Mouse (Mus musculus): ENCODE results near the gene Lrrc14b. TPM values are rescaled to one million over a fixed set of nuclear protein-coding genes. Genes with fewer than 3 reads are reported as not detected.

Gene Lrrc14b
- total and polyA plus RNA-seq, 3 experiments, result 0.17 to 0.79 (median 0.49) TPM

Small RNA genes within 50 kb of the gene (microRNA-seq; reads per million reads assigned to microRNA genes)
- 0 reads per million in 2 experiments for gene Mir692-3

Other genes starting within 250 kb of the Lrrc14b start
- gene Slc9a3, start 242.5 kb downstream of the Lrrc14b start, total RNA-seq (2021), result under 1 TPM; 0.35 to 0.55 TPM
- 0.03 and 0.10 TPM in 2 replicates for gene Slc9a3, start 242.5 kb downstream of the Lrrc14b start, polyA plus RNA-seq (2012; rRNA removed)
- gene Exoc3, start 155.3 kb downstream of the Lrrc14b start, total RNA-seq (2021), result 10 to 100 TPM; 54.2 to 69.9 TPM
- gene Exoc3, start 155.3 kb downstream of the Lrrc14b start, polyA plus RNA-seq (2012; rRNA removed), result 30.0 and 40.0 TPM in 2 replicates
- gene Ahrr, start 71.7 kb downstream of the Lrrc14b start, total RNA-seq (2021), result 1 to 10 TPM in 1 of 2 experiments, under 1 TPM in 1; 0.81 to 1.9 TPM
- gene Ahrr, start 71.7 kb downstream of the Lrrc14b start, polyA plus RNA-seq (2012; rRNA removed), result 1.1 and 1.6 TPM in 2 replicates
- 100 to 1,000 TPM; 143 to 150 TPM for gene Pdcd6, start 46.4 kb downstream of the Lrrc14b start, total RNA-seq (2021)
- gene Pdcd6, start 46.4 kb downstream of the Lrrc14b start, polyA plus RNA-seq (2012; rRNA removed), result 83.4 and 84.4 TPM in 2 replicates
- 100 to 1,000 TPM; 601 to 696 TPM for gene Sdha, start 13.7 kb downstream of the Lrrc14b start, total RNA-seq (2021)
- 99.4 and 128 TPM in 2 replicates for gene Sdha, start 13.7 kb downstream of the Lrrc14b start, polyA plus RNA-seq (2012; rRNA removed)
- gene Ccdc127, start 13.7 kb downstream of the Lrrc14b start, total RNA-seq (2021), result 10 to 100 TPM; 51.0 to 58.7 TPM
- 1.1 and 1.3 TPM in 2 replicates for gene Ccdc127, start 13.7 kb downstream of the Lrrc14b start, polyA plus RNA-seq (2012; rRNA removed)
- 1 to 10 TPM; 2.9 to 4.0 TPM for gene Zfp72, start 26.8 kb upstream of the Lrrc14b start, total RNA-seq (2021)
- gene Zfp72, start 26.8 kb upstream of the Lrrc14b start, polyA plus RNA-seq (2012; rRNA removed), result 0.08 and 0.10 TPM in 2 replicates
- gene Ftl1-ps1, start 35.7 kb upstream of the Lrrc14b start, total RNA-seq (2021), result 1,000 to 10,000 TPM; 1,170 to 1,172 TPM
- 36.1 and 40.5 TPM in 2 replicates for gene Ftl1-ps1, start 35.7 kb upstream of the Lrrc14b start, polyA plus RNA-seq (2012; rRNA removed)
- 1 to 10 TPM; 8.9 to 9.9 TPM for gene Zfp825, start 130.0 kb upstream of the Lrrc14b start, total RNA-seq (2021)
- gene Zfp825, start 130.0 kb upstream of the Lrrc14b start, polyA plus RNA-seq (2012; rRNA removed), result 0.10 TPM in 2 replicates